Mouse (Mus musculus) MEL (cell line): Measurements from ENCODE around the gene Zrsr2. TPM values are rescaled to one million over a fixed set of nuclear protein-coding genes. Genes with fewer than 3 reads are reported as not detected.

ENCODE experiments used
- DNase-seq: peaks from one replicate; pipeline ENCODE4 v3.0.0; 2011; ENCODE audit warnings: low read depth, low spot score
- H3K27ac ChIP-seq: 2 replicates; pipeline ENCODE4 v1.5.1; 2012; ENCODE audit warnings: low read depth, mild to moderate bottlenecking, control low read depth, low read length, moderate library complexity; ENCODE audit not compliant: control insufficient read depth
- H3K27me3 ChIP-seq, 2 experiments: fragments of 150-350 bp in 1 of 2; sonication (generic) in 1 of 2; 2 replicates each; pipeline ENCODE4 v1.6.1; 2012; ENCODE audit warnings: low read length in 2 of 2, mild to moderate bottlenecking in 2 of 2, improper control_type of control experiment in 1 of 2, moderate library complexity in 1 of 2; ENCODE audit not compliant: insufficient read depth in 2 of 2, control insufficient read depth in 1 of 2
- H3K36me3 ChIP-seq, 2 experiments: 2 replicates each; pipeline ENCODE4 v1.6.1; 2012 to 2014; ENCODE audit warnings: low read length in 2 of 2, improper control_type of control experiment in 1 of 2, inconsistent platforms in 1 of 2, mild to moderate bottlenecking in 1 of 2; ENCODE audit not compliant: insufficient read depth in 2 of 2, control insufficient read depth in 1 of 2
- H3K4me1 ChIP-seq, 2 experiments: fragments of 150-350 bp in 1 of 2; sonication (generic) in 1 of 2; 2 replicates each; pipeline ENCODE4 v1.6.1; 2012; ENCODE audit warnings: low read length in 2 of 2, improper control_type of control experiment in 1 of 2, mild to moderate bottlenecking in 1 of 2; ENCODE audit not compliant: insufficient read depth in 2 of 2, control insufficient read depth in 1 of 2
- H3K4me3 ChIP-seq, 2 experiments: fragments of 150-350 bp in 1 of 2; sonication (generic) in 1 of 2; 2 replicates each; pipeline ENCODE4 v1.5.1; 2012; ENCODE audit warnings: low read depth in 2 of 2, low read length in 2 of 2, mild to moderate bottlenecking in 2 of 2, moderate library complexity in 2 of 2, control low read depth in 1 of 2, improper control_type of control experiment in 1 of 2; ENCODE audit not compliant: control insufficient read depth in 1 of 2, insufficient read depth in 1 of 2
- H3K79me2 ChIP-seq: 2 replicates; pipeline ENCODE4 v1.6.1; 2012; ENCODE audit warnings: mild to moderate bottlenecking, low read length, moderate library complexity; ENCODE audit not compliant: control insufficient read depth, poor library complexity, insufficient read depth
- H3K9ac ChIP-seq: 2 replicates; pipeline ENCODE4 v1.6.1; 2012; ENCODE audit warnings: low read depth, mild to moderate bottlenecking, control low read depth, low read length, moderate library complexity; ENCODE audit not compliant: control insufficient read depth, poor library complexity, severe bottlenecking
- H3K9me3 ChIP-seq: fragments of 150-350 bp; sonication (generic); replicated peaks from 2 replicates; pipeline ENCODE4 v1.6.1; 2012; ENCODE audit warnings: mild to moderate bottlenecking, low read length, improper control_type of control experiment, moderate library complexity; ENCODE audit not compliant: insufficient read depth
- CHD1 ChIP-seq: IDR thresholded peaks from 2 replicates; pipeline ENCODE4 v1.6.1; 2012; ENCODE audit warnings: low read depth, mild to moderate bottlenecking, inconsistent platforms, low read length, improper control_type of control experiment
- CTCF ChIP-seq, 3 experiments: IDR thresholded peaks in 2 of 3; conservative IDR thresholded peaks in 1 of 3; 2 replicates each; pipeline ENCODE4 v1.5.1; 2011 to 2012; ENCODE audit warnings: low read length in 3 of 3, low read depth in 2 of 3, mild to moderate bottlenecking in 2 of 3, improper control_type of control experiment in 1 of 3, inconsistent platforms in 1 of 3, mixed read lengths in 1 of 3, moderate library complexity in 1 of 3; ENCODE audit not compliant: control insufficient read depth in 1 of 3, insufficient read depth in 1 of 3, poor library complexity in 1 of 3, severe bottlenecking in 1 of 3
- GABPA ChIP-seq: IDR thresholded peaks from 2 replicates; pipeline ENCODE4 v1.6.1; 2012; ENCODE audit warnings: low read depth, mild to moderate bottlenecking, inconsistent platforms, low read length, improper control_type of control experiment, moderate library complexity
- GATA1 ChIP-seq: IDR thresholded peaks from 2 replicates; pipeline ENCODE4 v1.6.1; 2011; ENCODE audit warnings: low read depth, low read length, improper control_type of control experiment
- HCFC1 ChIP-seq: IDR thresholded peaks from 2 replicates; pipeline ENCODE4 v1.6.1; 2012; ENCODE audit warnings: low read depth, mild to moderate bottlenecking, inconsistent platforms, low read length, improper control_type of control experiment, moderate library complexity
- KAT2A ChIP-seq: conservative IDR thresholded peaks from 2 replicates; pipeline ENCODE4 v1.6.1; 2012; ENCODE audit warnings: low read depth, low read length, improper control_type of control experiment, inconsistent platforms
- MAX ChIP-seq: IDR thresholded peaks from 2 replicates; pipeline ENCODE4 v1.6.1; 2011; ENCODE audit warnings: low read length, improper control_type of control experiment
- MXI1 ChIP-seq: IDR thresholded peaks from 2 replicates; pipeline ENCODE4 v1.6.1; 2011; ENCODE audit warnings: mild to moderate bottlenecking, low read depth, low read length, improper control_type of control experiment
- MYB ChIP-seq: IDR thresholded peaks from 2 replicates; pipeline ENCODE4 v1.6.1; 2011; ENCODE audit warnings: mild to moderate bottlenecking, low read depth, low read length, improper control_type of control experiment
- MYC ChIP-seq: IDR thresholded peaks from 2 replicates; pipeline ENCODE4 v1.6.1; 2011; ENCODE audit warnings: low read depth, mild to moderate bottlenecking, low read length, improper control_type of control experiment, moderate library complexity
- NELFE ChIP-seq: IDR thresholded peaks from 2 replicates; pipeline ENCODE4 v1.6.1; 2011; ENCODE audit warnings: low read depth, low read length, improper control_type of control experiment
- NRF1 ChIP-seq: IDR thresholded peaks from 2 replicates; pipeline ENCODE4 v1.6.1; 2014; ENCODE audit warnings: low read depth, mild to moderate bottlenecking, inconsistent platforms, low read length, improper control_type of control experiment, moderate library complexity; ENCODE audit not compliant: poor library complexity, insufficient read depth, severe bottlenecking
- RAD21 ChIP-seq: IDR thresholded peaks from 2 replicates; pipeline ENCODE4 v1.6.1; 2011; ENCODE audit warnings: mild to moderate bottlenecking, low read depth, low read length, improper control_type of control experiment
- RCOR1 ChIP-seq: IDR thresholded peaks from 2 replicates; pipeline ENCODE4 v1.6.1; 2012; ENCODE audit warnings: low read depth, mild to moderate bottlenecking, inconsistent platforms, low read length, improper control_type of control experiment
- SIN3A ChIP-seq: IDR thresholded peaks from 2 replicates; pipeline ENCODE4 v1.6.1; 2012; ENCODE audit warnings: low read length, improper control_type of control experiment, inconsistent platforms
- SMC3 ChIP-seq: IDR thresholded peaks from 2 replicates; pipeline ENCODE4 v1.6.1; 2011; ENCODE audit warnings: low read depth, low read length, improper control_type of control experiment
- TBP ChIP-seq: IDR thresholded peaks from 2 replicates; pipeline ENCODE4 v1.8.0; 2011; ENCODE audit warnings: low read depth, low read length, improper control_type of control experiment
- ZC3H11A ChIP-seq: IDR thresholded peaks from 2 replicates; pipeline ENCODE4 v1.6.1; 2012; ENCODE audit warnings: low read depth, mild to moderate bottlenecking, inconsistent platforms, low read length, improper control_type of control experiment
- ZNF384 ChIP-seq: IDR thresholded peaks from 2 replicates; pipeline ENCODE4 v1.6.1; 2012; ENCODE audit warnings: low read depth, mild to moderate bottlenecking, inconsistent platforms, low read length, improper control_type of control experiment
- polyA plus RNA-seq, 2 experiments: library from polyadenylated mRNA; stranded (reverse) in 1 of 2; unstranded in 1 of 2; fragments of >175 nt in 1 of 2; fragments of >200 nt in 1 of 2; gene quantifications; 2 replicates each; pipeline versions ENCODE4 v1.2.1 to v1.2.4; 2012; ENCODE audit warnings: low replicate concordance in 2 of 2, low read depth in 1 of 2; ENCODE audit not compliant: insufficient read length in 2 of 2, insufficient read depth in 1 of 2, missing spikeins in 1 of 2
- total RNA-seq: library from RNA; depleted of rRNA; stranded (reverse); fragments of 300-350 nt; gene quantifications from 2 replicates; pipeline ENCODE4 v1.2.3, GENCODE M21; 2012

The Zrsr2 gene
- total and polyA plus RNA-seq, 3 experiments, result 27.5 to 96.4 TPM; not detected in 1

DNA sequence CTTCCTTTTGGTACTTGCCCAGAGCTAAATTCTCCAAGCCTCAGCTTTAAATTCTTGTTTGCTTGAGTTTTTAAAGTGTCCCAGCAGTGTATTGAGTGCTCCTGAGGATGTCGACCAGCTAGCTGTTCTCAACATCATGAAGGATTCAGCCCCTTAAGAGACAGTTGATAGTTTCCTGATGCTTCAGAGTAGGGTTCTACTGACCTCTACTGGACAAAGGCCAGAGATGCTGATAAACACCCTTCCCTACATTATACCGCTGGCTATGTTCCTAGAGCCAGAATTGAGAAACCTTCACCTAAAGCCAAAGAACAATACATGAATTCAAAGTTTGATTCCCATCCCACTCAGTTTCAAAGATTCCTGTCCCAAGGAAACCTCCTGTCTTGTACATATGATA, 46.3 kb upstream of the Zrsr2 start:
- Histone ChIP-seq H3K36me3 (no peaks in the 10 kb centered on the region), H3K9me3 (no peaks in the 10 kb centered on the region), H3K79me2 (no peaks in the 10 kb centered on the region), H3K27ac (no peak overlapping the region), H3K27me3 (no peaks in the 10 kb centered on the region), H3K4me3 (no peak overlapping the region), H3K9ac (no peak overlapping the region), H3K4me1 (no peaks in the 10 kb centered on the region)
- DNase-seq, result peak; percentile 62
- TF ChIP-seq GATA1, result 0 out of 2 replicates have a peak, but pooled peaks have one; percentile 15
- TF ChIP-seq SMC3, result peak; percentile 83
- no peak for TF ChIP-seq NELFE
- TF ChIP-seq MYB, result no peak
- TF ChIP-seq ZNF384, result no peak
- no peak for TF ChIP-seq KAT2A
- TF ChIP-seq CTCF (IDR thresholded peaks at IDR 0.05 in 2 of 3, conservative IDR thresholded peaks at IDR 0.05 in 1 of 3; ENCODE audit: control insufficient read depth in 1 of 3, insufficient read depth in 1 of 3, low read depth in 2 of 3, low read length in 3 of 3, poor library complexity in 1 of 3, severe bottlenecking in 1 of 3), result peak; percentile 45 to 83 (median 81); a peak in 5 of 6 replicates
- no peak for TF ChIP-seq GABPA
- TF ChIP-seq RAD21, result peak; percentile 88
- TF ChIP-seq ZC3H11A, result peak; percentile 68

DNA sequence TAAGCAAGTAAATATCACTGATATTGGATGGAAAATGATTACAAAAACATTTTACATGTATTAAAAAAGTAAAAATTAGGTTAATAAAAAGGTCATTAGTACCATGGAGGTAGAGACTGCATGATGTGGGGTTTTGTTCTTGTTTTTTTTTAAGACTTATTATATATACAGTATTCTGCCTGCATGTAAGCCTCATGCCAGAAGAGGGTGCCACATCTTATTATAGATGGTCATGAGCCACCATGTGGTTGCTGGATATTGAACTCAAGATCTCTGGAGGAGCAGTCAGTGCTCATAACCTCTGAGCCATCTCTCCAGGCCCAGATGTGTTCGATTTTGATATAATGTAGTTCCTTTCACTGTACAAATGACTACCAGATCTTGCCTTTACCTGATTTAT, 41.4 kb upstream of the Zrsr2 start:
- H3K27ac ChIP-seq, result no peak overlapping the region
- no peaks in the 10 kb centered on the region for H3K27me3 ChIP-seq
- no peak overlapping the region for H3K9ac ChIP-seq
- no peaks in the 10 kb centered on the region for H3K9me3 ChIP-seq
- H3K4me1 ChIP-seq, result no peaks in the 10 kb centered on the region
- peak; percentile 57 for DNase-seq
- H3K4me3 ChIP-seq, result no peak overlapping the region
- TF ChIP-seq SIN3A (no peak), RAD21 (peak; percentile 47), MYC (0 out of 2 replicates have a peak, but pooled peaks have one; percentile 60), NELFE (no peak), ZC3H11A (peak; percentile 28; the same call in 1 of the 2 replicates), SMC3 (peak; percentile 84), CTCF (IDR thresholded peaks at IDR 0.05 in 2 of 3, conservative IDR thresholded peaks at IDR 0.05 in 1 of 3; ENCODE audit: control insufficient read depth in 1 of 3, insufficient read depth in 1 of 3, low read depth in 2 of 3, low read length in 3 of 3, poor library complexity in 1 of 3, severe bottlenecking in 1 of 3) (peak in 2 of 3 experiments; percentile 19 to 71; a peak in 4 of 6 replicates), ZNF384 (no peak)
- no peaks in the 10 kb centered on the region for H3K79me2 ChIP-seq
- H3K36me3 ChIP-seq, result no peaks in the 10 kb centered on the region

DNA sequence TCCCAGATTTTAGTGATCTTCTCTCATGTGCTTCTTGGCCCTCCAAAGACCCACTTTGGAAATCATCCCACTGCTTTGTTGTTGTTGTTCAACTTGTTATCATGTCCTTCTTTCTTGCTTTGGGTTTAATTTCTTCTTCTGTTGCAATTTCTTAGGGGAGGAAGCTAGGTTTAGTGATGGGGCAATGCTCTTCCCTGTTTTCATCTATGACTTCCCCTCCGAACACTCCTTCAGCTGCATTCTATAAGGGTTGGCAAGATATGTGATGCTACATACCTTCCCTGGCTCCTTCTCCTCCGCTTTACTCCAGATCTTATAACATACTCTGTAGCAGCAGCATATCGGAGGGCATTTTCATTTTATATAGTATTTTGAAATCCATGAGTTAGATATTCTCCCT, 38.3 kb upstream of the Zrsr2 start:
- no peak for DNase-seq
- H3K79me2 ChIP-seq, result no peaks in the 10 kb centered on the region
- no peaks in the 10 kb centered on the region for H3K27me3 ChIP-seq
- TF ChIP-seq MAX (no peak), MXI1 (no peak), NRF1 (no peak), MYC (no peak), RCOR1 (no peak), GATA1 (no peak), TBP (no peak), MYB (no peak), HCFC1 (no peak), CHD1 (no peak)
- TF ChIP-seq, all 39 proteins: peak for 0
- Histone ChIP-seq H3K27ac (no peak overlapping the region), H3K9me3 (no peaks in the 10 kb centered on the region), H3K9ac (no peak overlapping the region), H3K4me1 (no peaks in the 10 kb centered on the region), H3K4me3 (no peak overlapping the region), H3K36me3 (no peaks in the 10 kb centered on the region)
